Mouse (Mus musculus) heart, postnatal 36 days (tissue): ENCODE data around the gene Kcng4. TPM values are rescaled to one million over a fixed set of nuclear protein-coding genes. Genes with fewer than 3 reads are reported as not detected.

Experiments
- DNase-seq, 2 experiments: peaks; one replicate each; pipeline ENCODE4 v3.0.0; 2021 to 2022
- intact Hi-C: fragments of 180-260 bp; cut with DNase I; formaldehyde crosslinking; loops from one replicate; pipeline ENCODE4 v1.15.1; 2025
- total RNA-seq, 2 experiments: library from RNA; stranded (reverse); gene quantifications; 2 replicates each; pipeline ENCODE4 v1.2.3; 2021

The Kcng4 gene
- total RNA-seq, 2 experiments from 2014 or later, result 0.11 to 0.22 TPM

- no peak for DNase-seq
- intact Hi-C loops, result no loop called here
These were observed 9.0 kb upstream of the Kcng4 start for GRCm38 (mm10) chr8:119644429-119644960.

DNA sequence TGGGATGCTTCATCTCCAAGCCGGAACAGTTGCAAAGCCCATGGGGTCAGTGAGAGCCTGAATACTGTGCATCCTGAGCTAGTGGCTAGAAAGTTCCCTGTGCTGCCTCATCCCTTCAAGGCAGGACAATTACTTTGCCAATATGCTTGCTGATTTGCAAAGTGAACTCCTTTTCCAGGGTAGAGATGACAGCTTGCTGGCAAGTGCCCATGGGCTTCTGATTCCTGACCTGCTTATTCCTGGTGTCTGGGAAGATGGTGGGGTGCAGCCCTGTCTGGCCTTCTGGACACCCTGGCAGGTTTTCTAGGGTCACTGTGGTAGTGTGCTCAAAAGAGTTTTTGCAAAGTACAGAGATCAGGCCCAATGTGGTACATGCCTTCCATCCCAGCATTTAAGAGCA is 7.5 kb upstream of the Kcng4 start:
- DNase-seq, result no peak
- intact Hi-C loops, result no loop called here

DNA sequence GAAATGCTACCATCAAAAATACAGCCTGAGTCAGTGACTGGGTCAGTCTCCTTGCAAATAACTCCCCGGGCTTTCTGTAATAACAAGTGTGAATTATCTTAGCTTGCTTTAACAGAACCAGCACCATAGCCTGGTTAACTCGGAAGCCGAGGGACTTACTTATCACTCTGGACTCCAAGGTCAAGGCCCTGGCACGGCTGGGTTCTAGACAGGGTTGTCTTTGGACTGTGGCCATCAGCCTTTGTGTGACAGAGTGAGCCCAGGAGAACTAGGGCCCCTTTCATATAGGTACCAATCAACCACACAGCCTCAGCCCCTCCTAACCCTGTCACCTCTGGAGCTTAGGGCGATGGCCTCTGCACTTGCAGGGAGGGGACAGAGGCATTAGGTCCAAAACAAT is 5.6 kb upstream of the Kcng4 start:
- intact Hi-C loops, result no loop called here
- DNase-seq, result no peak

DNA sequence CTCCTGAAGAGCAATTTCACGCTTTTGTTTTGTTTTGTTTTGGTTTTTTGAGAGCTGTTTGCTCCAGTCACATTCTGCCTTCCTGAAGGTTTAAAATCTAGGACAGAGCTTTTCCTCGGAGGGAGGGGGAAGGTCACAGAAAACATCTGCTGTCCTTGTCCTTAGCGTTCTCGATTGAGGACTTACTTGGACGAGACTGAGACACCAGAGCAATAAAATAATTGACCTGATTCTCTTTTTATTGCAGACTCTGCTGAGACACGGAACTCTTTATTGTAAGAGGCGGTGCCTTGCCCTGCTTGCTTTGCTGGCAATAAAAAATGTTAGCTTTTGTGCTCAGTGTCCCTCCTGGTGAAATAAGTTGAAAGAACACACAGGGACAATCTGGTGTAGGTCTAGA is 4.3 kb upstream of the Kcng4 start:
- intact Hi-C loops, result no loop called here
- DNase-seq, result no peak

DNA sequence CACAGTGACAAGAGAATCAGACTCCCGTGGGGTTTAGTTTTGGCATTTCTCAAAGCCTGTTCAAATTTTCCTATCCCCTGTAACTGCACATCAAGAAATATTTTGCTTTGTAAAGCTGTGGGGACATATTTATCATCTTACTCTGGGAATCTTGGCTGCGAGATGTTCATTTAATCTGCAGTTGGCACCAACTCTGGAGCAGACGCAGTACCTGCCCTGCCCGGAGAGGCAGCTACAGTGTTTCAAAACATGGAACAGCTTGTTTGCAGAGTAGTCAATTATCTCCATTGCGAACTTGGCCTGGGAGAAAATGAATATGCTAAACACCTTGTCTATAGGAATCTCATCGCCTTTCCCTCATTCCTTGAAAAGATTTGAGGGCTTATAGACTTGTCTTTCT is 2.8 kb upstream of the Kcng4 start:
- intact Hi-C loops, result no loop called here
- DNase-seq, result no peak

- DNase-seq, result no peak
- intact Hi-C loops, result no loop called here
These were observed 1.9 kb upstream of the Kcng4 start for GRCm38 (mm10) chr8:119637381-119637780.

- intact Hi-C loops, result no loop called here
These were observed 1.3 kb upstream of the Kcng4 start for GRCm38 (mm10) chr8:119636766-119637165.

DNA sequence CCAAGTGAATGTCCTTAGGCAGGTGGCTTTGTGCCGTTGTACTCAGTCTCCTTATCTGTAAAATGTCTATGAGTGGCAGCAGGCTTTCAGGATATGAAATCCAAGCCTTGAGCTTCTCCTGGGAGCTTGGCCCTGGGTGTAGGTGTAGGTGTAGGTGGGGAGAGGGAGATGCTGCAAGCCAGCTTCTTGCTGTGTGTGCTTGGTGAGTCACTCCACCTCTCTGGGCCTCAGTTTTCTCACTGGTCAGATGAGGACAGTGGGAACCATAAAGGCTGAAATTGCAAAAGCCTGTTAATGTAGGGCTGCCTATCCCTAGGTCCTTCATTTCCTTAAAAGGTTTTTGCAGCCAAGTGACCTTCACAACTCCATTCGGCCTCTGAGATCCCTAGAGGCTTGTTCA is 478 bp upstream of the Kcng4 start:
- intact Hi-C loops, result no loop called here

More at GRCm38 (mm10) chr8:119636766-119637165, 1.3 kb upstream of the Kcng4 start:
- DNase-seq, result no peak

DNA sequence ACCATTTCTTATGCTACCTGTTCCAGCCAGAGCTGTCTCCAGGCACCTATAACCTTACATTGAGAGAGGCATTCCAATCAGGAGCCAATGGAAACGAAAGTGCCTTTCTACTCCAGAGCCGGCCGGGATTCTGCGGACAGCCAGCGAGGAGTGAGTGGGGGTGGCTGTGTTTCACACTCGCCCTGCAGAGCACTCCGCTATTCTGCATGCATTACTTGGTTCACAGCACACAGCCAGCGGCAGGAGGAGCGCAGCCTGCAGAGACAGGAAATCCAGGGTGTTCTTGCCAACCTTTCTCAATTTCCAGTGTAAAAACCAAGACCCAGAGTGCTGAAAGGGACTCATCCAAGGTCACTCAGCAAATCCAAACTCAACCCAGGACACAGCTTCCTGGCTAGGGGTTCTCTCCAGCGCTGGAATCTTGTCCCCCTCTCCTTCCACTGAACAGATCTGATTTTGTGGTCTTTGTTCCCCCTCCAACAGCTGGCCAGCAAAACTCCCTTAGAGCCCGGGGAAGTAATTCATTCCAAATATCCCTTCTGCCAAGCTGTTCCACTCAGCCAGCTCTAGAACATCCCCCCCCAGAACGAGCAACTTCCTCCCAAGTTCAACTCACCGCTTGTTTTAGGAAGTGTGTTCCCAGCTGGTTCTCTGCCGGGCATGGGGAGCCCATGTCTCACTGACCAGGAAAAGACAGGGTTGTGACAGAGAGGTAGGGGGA is 704 bp downstream of the Kcng4 start:
- intact Hi-C loops, result no loop called here
- DNase-seq, result no peak

More for the DNA sequence above, 478 bp upstream of the Kcng4 start:
- DNase-seq, result no peak

DNA sequence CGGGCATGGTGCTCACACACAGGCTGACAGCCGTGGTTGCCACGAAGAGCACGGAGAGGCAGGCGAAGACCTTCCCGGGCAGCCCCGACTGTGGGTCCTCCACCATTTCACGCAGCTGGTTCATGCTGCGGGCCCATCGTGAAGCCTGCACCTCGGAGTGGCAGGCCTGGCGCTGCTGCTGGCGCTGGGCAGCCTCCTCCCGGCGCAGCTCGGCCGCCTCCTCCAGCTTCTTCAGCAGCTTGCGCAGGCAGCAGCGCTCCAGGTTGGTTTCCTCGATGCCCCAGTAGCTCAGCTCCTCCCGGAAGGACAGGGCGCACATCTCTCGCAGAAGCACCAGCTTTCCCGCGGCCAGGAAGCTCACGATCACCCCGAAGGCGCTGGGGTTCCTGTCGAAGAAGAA is 2.6 kb downstream of the Kcng4 start:
- DNase-seq, result no peak
- intact Hi-C loops, result no loop called here

- DNase-seq, result no peak
- intact Hi-C loops, result no loop called here
These were observed 3.2 kb downstream of the Kcng4 start for GRCm38 (mm10) chr8:119632246-119632645.

GRCm38 (mm10) chr8:119630841-119631240 is 4.6 kb downstream of the Kcng4 start:
- intact Hi-C loops, result no loop called here
- no peak for DNase-seq

DNA sequence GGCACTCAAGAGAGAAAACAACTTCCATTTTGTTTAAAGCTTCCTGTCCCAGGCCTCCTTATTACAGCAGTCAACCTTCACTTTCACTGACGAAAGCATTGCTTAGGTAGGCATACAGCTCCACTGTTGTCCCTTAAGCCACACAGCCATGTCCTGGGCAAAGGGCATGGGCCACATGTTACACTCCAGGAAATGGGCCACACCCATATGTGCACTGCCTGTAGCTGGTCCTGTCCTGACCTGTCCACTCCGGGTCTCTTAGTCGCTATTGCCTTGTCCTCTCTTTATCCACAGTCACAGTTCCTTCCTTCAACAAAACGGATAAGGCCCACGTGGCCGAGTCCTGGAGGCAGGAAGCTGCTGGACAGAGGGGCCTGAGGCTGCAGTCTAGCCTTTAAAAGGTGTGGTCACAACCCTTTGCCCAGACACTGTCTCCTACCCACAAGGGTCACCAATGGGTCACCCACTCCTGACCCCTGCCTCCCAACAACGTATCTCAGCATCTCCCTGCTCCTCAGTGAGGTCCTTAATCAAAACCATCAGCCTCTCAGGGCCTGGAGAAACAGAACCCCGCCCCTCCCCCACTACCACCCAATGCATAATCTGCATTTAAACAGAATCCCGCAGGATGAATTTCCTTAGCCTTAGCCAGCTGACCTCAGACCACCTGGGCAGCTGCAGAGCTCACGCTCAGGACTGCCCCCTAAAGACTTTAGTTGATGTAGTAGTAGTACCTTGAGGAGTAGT is 7.7 kb downstream of the Kcng4 start:
- DNase-seq, result no peak
- intact Hi-C loops, result no loop called here

DNA sequence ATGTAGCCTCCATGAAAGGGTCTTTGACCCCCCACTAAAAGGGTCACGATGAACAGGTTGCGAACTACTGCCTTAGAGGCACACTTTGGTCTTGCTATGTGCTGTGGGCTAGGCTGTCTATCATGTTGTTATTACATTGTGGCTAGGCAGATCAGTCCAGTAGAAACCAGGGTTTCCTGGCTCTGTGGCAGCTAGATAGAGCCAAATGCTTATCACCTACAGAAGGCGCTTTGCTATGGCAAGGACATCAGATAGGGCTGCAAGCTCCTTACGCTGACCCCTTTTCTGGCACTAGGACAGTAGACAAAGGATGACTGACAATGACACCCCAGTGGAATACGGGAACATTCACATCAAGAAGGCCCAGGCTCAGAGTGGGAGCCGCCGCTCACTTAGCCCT is 8.3 kb downstream of the Kcng4 start:
- intact Hi-C loops, result no loop called here
- no peak for DNase-seq

- intact Hi-C loops, result no loop called here
- no peak for DNase-seq
These were observed 9.7 kb downstream of the Kcng4 start for GRCm38 (mm10) chr8:119625788-119626187.

GRCm38 (mm10) chr8:119624916-119625315 is 10.6 kb downstream of the Kcng4 start:
- no peak for DNase-seq
- intact Hi-C loops, result no loop called here

DNA sequence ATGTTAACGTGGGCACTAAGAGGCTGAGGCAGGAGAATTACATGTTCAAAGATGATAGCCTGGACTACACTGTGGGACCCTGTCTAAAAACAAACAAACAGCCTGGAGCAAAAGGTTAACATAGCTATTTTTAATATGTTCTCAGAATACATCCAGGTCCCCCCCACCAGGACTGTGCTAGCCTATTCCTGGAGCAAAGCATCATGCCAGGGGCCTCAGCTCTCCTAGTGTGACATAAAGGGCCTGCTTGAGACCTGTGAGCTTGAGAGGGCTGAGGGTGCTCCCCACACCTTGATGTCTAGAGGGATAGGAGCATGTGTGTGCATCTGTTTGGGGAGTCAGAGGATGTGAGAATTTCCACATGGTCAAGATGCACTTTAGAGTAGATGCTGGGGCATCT is 11.7 kb downstream of the Kcng4 start:
- no peak for DNase-seq
- intact Hi-C loops, result no loop called here

GRCm38 (mm10) chr8:119623061-119623460 is 12.4 kb downstream of the Kcng4 start:
- intact Hi-C loops, result no loop called here
- no peak for DNase-seq

DNA sequence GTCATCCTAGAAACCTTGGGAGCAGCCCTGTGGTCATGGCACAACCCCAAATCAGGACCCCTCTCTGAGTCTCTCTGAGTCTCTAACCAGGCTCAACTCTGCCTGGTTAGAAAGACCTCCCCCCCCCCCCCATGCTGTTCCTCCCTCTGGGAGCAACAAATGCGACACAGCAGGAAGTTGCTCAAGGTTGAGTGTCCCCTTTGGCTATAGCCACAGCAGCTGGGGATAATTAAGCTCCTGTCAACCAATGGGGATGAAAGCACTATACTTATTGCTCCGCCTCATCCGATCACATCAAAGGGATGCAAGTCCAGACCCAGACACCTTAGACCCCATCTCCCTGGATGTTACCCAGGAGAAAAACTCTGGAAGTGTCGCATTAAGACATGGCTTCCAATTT is 12.9 kb downstream of the Kcng4 start:
- DNase-seq, result no peak
- intact Hi-C loops, result no loop called here

DNA sequence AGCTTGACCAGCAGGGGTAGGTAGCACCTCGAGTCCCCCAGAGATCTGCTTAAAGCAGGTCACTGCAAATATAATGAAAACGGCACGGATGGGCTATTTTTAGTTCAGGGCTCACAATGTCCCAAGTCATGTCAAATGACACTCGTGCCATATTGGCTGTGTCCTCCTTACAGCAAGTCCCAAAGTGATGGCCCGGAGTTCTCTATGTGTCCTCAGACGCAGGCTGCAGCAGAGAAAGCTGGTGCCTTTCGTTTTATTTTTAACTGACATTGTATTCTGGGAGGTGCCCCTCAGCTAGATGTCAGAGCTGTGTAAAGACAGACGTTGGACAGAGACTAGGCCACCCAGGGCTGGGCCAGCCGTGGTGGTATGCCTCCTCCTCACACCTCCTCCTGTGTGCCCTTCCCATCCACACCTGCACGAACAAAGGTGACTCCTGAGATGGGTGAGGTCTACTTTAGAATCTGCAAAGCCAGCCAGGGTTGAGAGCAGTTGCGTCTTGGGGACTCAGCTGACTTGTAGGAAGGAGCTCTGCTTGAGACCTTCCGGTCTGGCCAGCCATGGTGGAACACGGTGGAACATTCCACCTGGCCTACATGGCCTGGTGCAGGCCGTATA is 14.5 kb downstream of the Kcng4 start:
- DNase-seq, result no peak
- intact Hi-C loops, result no loop called here

GRCm38 (mm10) chr8:119620116-119620840 is 15.2 kb downstream of the Kcng4 start:
- intact Hi-C loops, result no loop called here
- DNase-seq, result no peak
